Mouse (Mus musculus) thymus, adult 2 months (tissue): ENCODE data around the gene Mrtfa.

Source experiments
- CTCF ChIP-seq: fragments of 200-500 bp; IDR thresholded peaks from 2 replicates; pipeline ENCODE4 v1.5.1; 2012; ENCODE audit warnings: mild to moderate bottlenecking, control low read depth, low read length, moderate library complexity, borderline replicate concordance; ENCODE audit not compliant: control insufficient read depth, poor library complexity, insufficient read depth; ENCODE audit errors: extremely low read depth
- POLR2A ChIP-seq: fragments of 200-500 bp; IDR thresholded peaks from 2 replicates; pipeline ENCODE4 v1.6.1; 2012; ENCODE audit warnings: mild to moderate bottlenecking, low read length, control low read depth, moderate library complexity; ENCODE audit not compliant: control insufficient read depth, poor library complexity, insufficient read depth; ENCODE audit errors: extremely low read depth

DNA sequence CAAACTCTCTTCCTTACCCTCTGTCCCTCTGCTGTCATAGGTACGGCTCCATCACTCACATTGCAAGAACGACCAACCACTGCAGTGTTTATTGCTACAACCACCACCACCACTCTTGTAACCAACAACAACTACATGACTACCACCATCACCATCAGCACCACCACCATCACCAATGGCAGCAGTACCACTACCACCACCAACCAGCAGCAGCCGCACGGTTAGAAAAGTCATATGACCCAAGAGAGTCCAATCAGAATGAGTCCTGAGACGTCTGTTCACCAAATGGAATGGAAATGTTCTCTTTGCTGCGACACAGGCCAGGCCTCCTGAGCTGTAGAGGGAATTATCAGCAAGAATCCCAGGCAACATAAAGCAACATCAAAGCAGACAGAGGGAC, 4.2 kb upstream of the Mrtfa start:
- TF ChIP-seq POLR2A (no peak), CTCF (no peak)
